Mouse (Mus musculus) neural tube, embryonic 12.5 days (tissue): ENCODE results near the gene Rps15a. TPM values are rescaled to one million over a fixed set of nuclear protein-coding genes. Genes with fewer than 3 reads are reported as not detected.

Experiments used
- ATAC-seq: fragments of 200-750 bp; cut with Nextera tagmentation; 2 replicates; pipeline ENCODE4 v1.8.0; 2017; ENCODE audit warnings: low read depth, mild to moderate bottlenecking, moderate TSS enrichment, moderate library complexity; ENCODE audit not compliant: low FRiP score
- H3K27ac ChIP-seq: fragments of 300-500 bp; sonication (generic); 2 replicates; pipeline ENCODE4 v1.5.1; 2016
- H3K27me3 ChIP-seq: fragments of 300-500 bp; sonication (generic); replicated peaks from 2 replicates; pipeline ENCODE4 v1.6.1; 2016; ENCODE audit warnings: mild to moderate bottlenecking
- H3K36me3 ChIP-seq: fragments of 300-500 bp; sonication (generic); 2 replicates; pipeline ENCODE4 v1.6.1; 2016; ENCODE audit warnings: mild to moderate bottlenecking
- H3K4me1 ChIP-seq: fragments of 300-500 bp; sonication (generic); 2 replicates; pipeline ENCODE4 v1.6.1; 2016
- H3K4me2 ChIP-seq: fragments of 300-500 bp; sonication (generic); replicated peaks from 2 replicates; pipeline ENCODE4 v1.6.1; 2016; ENCODE audit warnings: mild to moderate bottlenecking
- H3K4me3 ChIP-seq: fragments of 300-500 bp; sonication (generic); 2 replicates; pipeline ENCODE4 v1.5.1; 2016
- H3K9ac ChIP-seq: fragments of 300-500 bp; sonication (generic); 2 replicates; pipeline ENCODE4 v1.6.1; 2016; ENCODE audit warnings: mild to moderate bottlenecking
- H3K9me3 ChIP-seq: fragments of 300-500 bp; sonication (generic); 2 replicates; pipeline ENCODE4 v1.6.1; 2016; ENCODE audit warnings: mild to moderate bottlenecking
- WGBS: fragments of 180-500 bp; shearing (Covaris S2); methylation state at CpG from one replicate; pipeline ENCODE4 v1.1.7; 2016; 5-methylcytosine and 5-hydroxymethylcytosine counted together
- polyA plus RNA-seq: library from polyadenylated mRNA; unstranded; fragments of >200 nt; fragmentation: Nextera tagmentation; extraction: Ambion mirVana; gene quantifications from 2 replicates; pipeline ENCODE4 v1.2.1, GENCODE M21; 2016

Gene Rps15a
- polyA plus RNA-seq, 1 experiment from 2014 or later: 496 TPM

GRCm38 (mm10) chr7:118125736-118126135, 9.7 kb upstream of the Rps15a start:
- H3K9ac ChIP-seq: no peak overlapping the region
- H3K4me2 ChIP-seq: no peak overlapping the region
- H3K36me3 ChIP-seq: peaks cover 35% of the 10 kb centered on the region
- no peak overlapping the region for H3K4me3 ChIP-seq
- H3K27ac ChIP-seq: no peak overlapping the region
- H3K4me1 ChIP-seq: peaks cover 21% of the 10 kb centered on the region
- ATAC-seq: no peak
- no peaks in the 10 kb centered on the region for H3K27me3 ChIP-seq
- H3K9me3 ChIP-seq: no peaks in the 10 kb centered on the region

GRCm38 (mm10) chr7:118123512-118124411, 7.8 kb upstream of the Rps15a start:
- no peaks in the 10 kb centered on the region for H3K27me3 ChIP-seq
- peaks cover 55% of the 10 kb centered on the region for H3K36me3 ChIP-seq
- ATAC-seq: no peak
- no peak overlapping the region for H3K27ac ChIP-seq
- H3K4me2 ChIP-seq: no peak overlapping the region
- no peak overlapping the region for H3K4me3 ChIP-seq
- WGBS: 93% methylated on average over 4 of the region's 4 CpGs
- H3K4me1 ChIP-seq: peaks cover 21% of the 10 kb centered on the region
- H3K9ac ChIP-seq: no peak overlapping the region
- H3K9me3 ChIP-seq: no peaks in the 10 kb centered on the region

GRCm38 (mm10) chr7:118122235-118122634, 6.2 kb upstream of the Rps15a start:
- ATAC-seq: no peak
- no peaks in the 10 kb centered on the region for H3K9me3 ChIP-seq
- no peak overlapping the region for H3K27ac ChIP-seq
- H3K9ac ChIP-seq: no peak overlapping the region
- WGBS: 95% methylated on average over 7 of the region's 7 CpGs
- no peak overlapping the region for H3K4me2 ChIP-seq
- no peaks in the 10 kb centered on the region for H3K27me3 ChIP-seq
- peaks cover 57% of the 10 kb centered on the region for H3K36me3 ChIP-seq
- H3K4me1 ChIP-seq: peaks cover 11% of the 10 kb centered on the region; the same call in 1 of the 2 replicates
- H3K4me3 ChIP-seq: no peak overlapping the region

GRCm38 (mm10) chr7:118120654-118121053, 4.7 kb upstream of the Rps15a start:
- no peak overlapping the region for H3K9ac ChIP-seq
- no peaks in the 10 kb centered on the region for H3K9me3 ChIP-seq
- peaks cover 50% of the 10 kb centered on the region for H3K36me3 ChIP-seq
- WGBS: 83% methylated on average over 1 of the region's 1 CpGs
- H3K4me1 ChIP-seq: 0 out of 2 replicates have a peak, but pooled peaks cover 6% of the 10 kb centered on the region
- no peak overlapping the region for H3K4me2 ChIP-seq
- H3K27me3 ChIP-seq: no peaks in the 10 kb centered on the region
- ATAC-seq: no peak
- no peak overlapping the region for H3K27ac ChIP-seq
- H3K4me3 ChIP-seq: no peak overlapping the region

GRCm38 (mm10) chr7:118119946-118120345, 4.0 kb upstream of the Rps15a start:
- Histone ChIP-seq H3K27me3 (no peaks in the 10 kb centered on the region), H3K4me2 (no peak overlapping the region), H3K27ac (no peak overlapping the region), H3K4me3 (no peak overlapping the region), H3K9me3 (no peaks in the 10 kb centered on the region), H3K9ac (no peak overlapping the region), H3K4me1 (peaks cover 8% of the 10 kb centered on the region; the same call in 1 of the 2 replicates), H3K36me3 (peaks cover 50% of the 10 kb centered on the region)
- 89% methylated on average over 5 of the region's 5 CpGs for WGBS
- ATAC-seq: no peak

- Histone ChIP-seq H3K4me3 (no peak overlapping the region), H3K36me3 (peaks cover 47% of the 10 kb centered on the region), H3K27ac (no peak overlapping the region), H3K9me3 (no peaks in the 10 kb centered on the region), H3K4me2 (no peak overlapping the region), H3K9ac (no peak overlapping the region), H3K4me1 (peaks cover 16% of the 10 kb centered on the region), H3K27me3 (no peaks in the 10 kb centered on the region)
- WGBS: 54% methylated on average over 2 of the region's 2 CpGs
- no peak for ATAC-seq
Observed at GRCm38 (mm10) chr7:118119142-118119541, 3.2 kb upstream of the Rps15a start.

GRCm38 (mm10) chr7:118118426-118118825, 2.4 kb upstream of the Rps15a start:
- H3K9me3 ChIP-seq: no peaks in the 10 kb centered on the region
- no peak overlapping the region for H3K9ac ChIP-seq
- H3K4me1 ChIP-seq: peaks cover 24% of the 10 kb centered on the region
- H3K27ac ChIP-seq: 0 out of 2 replicates have a peak overlapping the region, but pooled peaks have one; percentile 27
- H3K36me3 ChIP-seq: peaks cover 49% of the 10 kb centered on the region
- H3K27me3 ChIP-seq: no peaks in the 10 kb centered on the region
- ATAC-seq: no peak
- H3K4me3 ChIP-seq: no peak overlapping the region
- 88% methylated on average over 3 of the region's 3 CpGs for whole genome bisulfite sequencing
- H3K4me2 ChIP-seq: no peak overlapping the region

GRCm38 (mm10) chr7:118117539-118118210, 1.7 kb upstream of the Rps15a start:
- 37% methylated on average over 4 of the region's 4 CpGs for WGBS
- peak overlapping the region; percentile 27; the same call in 1 of the 2 replicates for H3K27ac ChIP-seq
- no peaks in the 10 kb centered on the region for H3K9me3 ChIP-seq
- no peak overlapping the region for H3K9ac ChIP-seq
- no peak overlapping the region for H3K4me2 ChIP-seq
- H3K36me3 ChIP-seq: peaks cover 52% of the 10 kb centered on the region
- no peaks in the 10 kb centered on the region for H3K27me3 ChIP-seq
- H3K4me3 ChIP-seq: no peak overlapping the region
- no peak for ATAC-seq
- H3K4me1 ChIP-seq: peaks cover 30% of the 10 kb centered on the region

- H3K36me3 ChIP-seq: peaks cover 54% of the 10 kb centered on the region
- peaks cover 37% of the 10 kb centered on the region for H3K4me1 ChIP-seq
- H3K27ac ChIP-seq: peak overlapping the region; percentile 26; the same call in 1 of the 2 replicates
- no peak overlapping the region for H3K9ac ChIP-seq
- 7% methylated on average over 8 of the region's 8 CpGs for WGBS
- no peaks in the 10 kb centered on the region for H3K9me3 ChIP-seq
- H3K4me3 ChIP-seq: no peak overlapping the region
- H3K4me2 ChIP-seq: peak overlapping the region; percentile 58
- no peaks in the 10 kb centered on the region for H3K27me3 ChIP-seq
- no peak; the same call in 1 of the 2 replicates for ATAC-seq
Observed at GRCm38 (mm10) chr7:118116787-118117538, 975 bp upstream of the Rps15a start.

GRCm38 (mm10) chr7:118115533-118115876, 483 bp downstream of the Rps15a start:
- Histone ChIP-seq H3K4me1 (peaks cover 49% of the 10 kb centered on the region), H3K4me2 (peak overlapping the region; percentile 92), H3K4me3 (peak overlapping the region; percentile 95), H3K27me3 (no peaks in the 10 kb centered on the region), H3K27ac (peak overlapping the region; percentile 81), H3K9ac (peak overlapping the region; percentile 98), H3K9me3 (no peaks in the 10 kb centered on the region), H3K36me3 (peaks cover 60% of the 10 kb centered on the region)
- under 1% methylated on average over 20 of the region's 20 CpGs for WGBS
- ATAC-seq: no peak

GRCm38 (mm10) chr7:118113541-118114297, 2.3 kb downstream of the Rps15a start:
- Histone ChIP-seq H3K4me1 (peaks cover 49% of the 10 kb centered on the region), H3K9ac (peak overlapping the region; percentile 98; the same call in 1 of the 2 replicates), H3K4me2 (peak overlapping the region; percentile 92), H3K36me3 (peaks cover 59% of the 10 kb centered on the region), H3K9me3 (no peaks in the 10 kb centered on the region), H3K27me3 (no peaks in the 10 kb centered on the region), H3K27ac (no peak overlapping the region), H3K4me3 (peak overlapping the region; percentile 95; the same call in 1 of the 2 replicates)
- ATAC-seq: no peak
- WGBS: 72% methylated on average over 5 of the region's 5 CpGs
